Mouse (Mus musculus): Measurements from ENCODE around the gene Oaz1. TPM values are rescaled to one million over a fixed set of nuclear protein-coding genes. Genes with fewer than 3 reads are reported as not detected.

Oaz1 gene
- polyA plus RNA-seq, 1 experiment from 2014 or later, result 1,218 TPM

- Histone ChIP-seq H3K27ac (replicated peaks; ENCODE audit: low read depth, low read length) (no peak overlapping the region), H3K4me2 (ENCODE audit: low read length) (no peak overlapping the region), H3K4me3 (replicated peaks; ENCODE audit: low read depth, low read length) (no peak overlapping the region), H3K9ac (replicated peaks; ENCODE audit: low read length) (no peak overlapping the region), H3K27me3 (ENCODE audit: control insufficient read depth, insufficient read depth, low read length) (peaks cover 25% of the 10 kb centered on the region), H3K9me3 (ENCODE audit: control insufficient read depth, low read length) (no peaks in the 10 kb centered on the region), H3K36me3 (ENCODE audit: control insufficient read depth, insufficient read depth, low read length) (0 out of 2 replicates have a peak, but pooled peaks cover under 1% of the 10 kb centered on the region), H3K4me1 (ENCODE audit: control insufficient read depth, insufficient read depth, low read length) (0 out of 2 replicates have a peak, but pooled peaks cover 4% of the 10 kb centered on the region)
- WGBS, result 52% methylated on average over 7 of the region's 7 CpGs
- DNase-seq, result no peak
- ATAC-seq (ENCODE audit: low FRiP score, low TSS enrichment), result no peak
Measured at GRCm38 (mm10) chr10:80836949-80837379, 10.5 kb downstream of the Oaz1 start.

- Histone ChIP-seq H3K9me3 (ENCODE audit: control insufficient read depth, low read length) (no peaks in the 10 kb centered on the region), H3K4me3 (replicated peaks; ENCODE audit: low read depth, low read length) (no peak overlapping the region), H3K4me1 (ENCODE audit: control insufficient read depth, insufficient read depth, low read length) (0 out of 2 replicates have a peak, but pooled peaks cover 4% of the 10 kb centered on the region), H3K9ac (replicated peaks; ENCODE audit: low read length) (no peak overlapping the region), H3K36me3 (ENCODE audit: control insufficient read depth, insufficient read depth, low read length) (no peaks in the 10 kb centered on the region), H3K27me3 (ENCODE audit: control insufficient read depth, insufficient read depth, low read length) (peaks cover 32% of the 10 kb centered on the region), H3K4me2 (ENCODE audit: low read length) (no peak overlapping the region), H3K27ac (replicated peaks; ENCODE audit: low read depth, low read length) (no peak overlapping the region)
- DNase-seq (no peak), ATAC-seq (ENCODE audit: low FRiP score, low TSS enrichment) (no peak)
- WGBS, result 6% methylated on average over 2 of the region's 2 CpGs
Measured at GRCm38 (mm10) chr10:80837827-80838226, 11.4 kb downstream of the Oaz1 start.

- no peak overlapping the region for H3K4me2 ChIP-seq (ENCODE audit: low read length)
- ATAC-seq (ENCODE audit: low FRiP score, low TSS enrichment) (no peak), DNase-seq (no peak)
- peaks cover 37% of the 10 kb centered on the region for H3K27me3 ChIP-seq (ENCODE audit: control insufficient read depth, insufficient read depth, low read length)
- H3K36me3 ChIP-seq (ENCODE audit: control insufficient read depth, insufficient read depth, low read length), result no peaks in the 10 kb centered on the region
- no peak overlapping the region for H3K4me3 ChIP-seq (replicated peaks; ENCODE audit: low read depth, low read length)
- H3K9ac ChIP-seq (replicated peaks; ENCODE audit: low read length), result no peak overlapping the region
- H3K27ac ChIP-seq (replicated peaks; ENCODE audit: low read depth, low read length), result no peak overlapping the region
- H3K4me1 ChIP-seq (ENCODE audit: control insufficient read depth, insufficient read depth, low read length), result 0 out of 2 replicates have a peak, but pooled peaks cover 4% of the 10 kb centered on the region
- no peaks in the 10 kb centered on the region for H3K9me3 ChIP-seq (ENCODE audit: control insufficient read depth, low read length)
- 78% methylated on average over 2 of the region's 2 CpGs for WGBS
Measured at GRCm38 (mm10) chr10:80838346-80838912, 12.0 kb downstream of the Oaz1 start.

- DNase-seq (no peak), ATAC-seq (ENCODE audit: low FRiP score, low TSS enrichment) (no peak)
- H3K9ac ChIP-seq (replicated peaks; ENCODE audit: low read length), result 0 out of 2 replicates have a peak overlapping the region, but pooled peaks have one; percentile 20
- H3K27ac ChIP-seq (replicated peaks; ENCODE audit: low read depth, low read length), result no peak overlapping the region
- no peak overlapping the region for H3K4me2 ChIP-seq (ENCODE audit: low read length)
- H3K27me3 ChIP-seq (ENCODE audit: control insufficient read depth, insufficient read depth, low read length), result peaks cover 38% of the 10 kb centered on the region
- H3K36me3 ChIP-seq (ENCODE audit: control insufficient read depth, insufficient read depth, low read length), result no peaks in the 10 kb centered on the region
- WGBS, result 51% methylated on average over 6 of the region's 6 CpGs
- H3K9me3 ChIP-seq (ENCODE audit: control insufficient read depth, low read length), result no peaks in the 10 kb centered on the region
- H3K4me3 ChIP-seq (replicated peaks; ENCODE audit: low read depth, low read length), result no peak overlapping the region
- H3K4me1 ChIP-seq (ENCODE audit: control insufficient read depth, insufficient read depth, low read length), result 0 out of 2 replicates have a peak, but pooled peaks cover 6% of the 10 kb centered on the region
Measured at GRCm38 (mm10) chr10:80839848-80840247, 13.4 kb downstream of the Oaz1 start.

GRCm38 (mm10) chr10:80841685-80842084, 15.2 kb downstream of the Oaz1 start:
- no peak overlapping the region for H3K9ac ChIP-seq (replicated peaks; ENCODE audit: low read length)
- no peak overlapping the region for H3K4me2 ChIP-seq (ENCODE audit: low read length)
- no peaks in the 10 kb centered on the region for H3K9me3 ChIP-seq (ENCODE audit: control insufficient read depth, low read length)
- H3K27ac ChIP-seq (replicated peaks; ENCODE audit: low read depth, low read length), result no peak overlapping the region
- DNase-seq (no peak), ATAC-seq (ENCODE audit: low FRiP score, low TSS enrichment) (no peak)
- 0 out of 2 replicates have a peak, but pooled peaks cover 6% of the 10 kb centered on the region for H3K4me1 ChIP-seq (ENCODE audit: control insufficient read depth, insufficient read depth, low read length)
- no peaks in the 10 kb centered on the region for H3K36me3 ChIP-seq (ENCODE audit: control insufficient read depth, insufficient read depth, low read length)
- WGBS, result 76% methylated on average over 2 of the region's 2 CpGs
- peaks cover 30% of the 10 kb centered on the region for H3K27me3 ChIP-seq (ENCODE audit: control insufficient read depth, insufficient read depth, low read length)
- H3K4me3 ChIP-seq (replicated peaks; ENCODE audit: low read depth, low read length), result no peak overlapping the region

GRCm38 (mm10) chr10:80842334-80842733, 15.9 kb downstream of the Oaz1 start:
- 0 out of 2 replicates have a peak, but pooled peaks cover 6% of the 10 kb centered on the region for H3K4me1 ChIP-seq (ENCODE audit: control insufficient read depth, insufficient read depth, low read length)
- H3K36me3 ChIP-seq (ENCODE audit: control insufficient read depth, insufficient read depth, low read length), result no peaks in the 10 kb centered on the region
- H3K9ac ChIP-seq (replicated peaks; ENCODE audit: low read length), result no peak overlapping the region
- no peak overlapping the region for H3K4me3 ChIP-seq (replicated peaks; ENCODE audit: low read depth, low read length)
- no peaks in the 10 kb centered on the region for H3K9me3 ChIP-seq (ENCODE audit: control insufficient read depth, low read length)
- peaks cover 30% of the 10 kb centered on the region for H3K27me3 ChIP-seq (ENCODE audit: control insufficient read depth, insufficient read depth, low read length)
- ATAC-seq (ENCODE audit: low FRiP score, low TSS enrichment) (no peak), DNase-seq (no peak)
- WGBS, result 82% methylated on average over 15 of the region's 15 CpGs
- no peak overlapping the region for H3K27ac ChIP-seq (replicated peaks; ENCODE audit: low read depth, low read length)
- H3K4me2 ChIP-seq (ENCODE audit: low read length), result no peak overlapping the region

- H3K9me3 ChIP-seq (ENCODE audit: control insufficient read depth, low read length), result no peaks in the 10 kb centered on the region
- H3K4me3 ChIP-seq (replicated peaks; ENCODE audit: low read depth, low read length), result peak overlapping the region; percentile 48
- no peak overlapping the region for H3K27ac ChIP-seq (replicated peaks; ENCODE audit: low read depth, low read length)
- WGBS, result 9% methylated on average over 32 of the region's 32 CpGs
- peak; percentile 21; the same call in 1 of the 2 replicates for ATAC-seq (ENCODE audit: low FRiP score, low TSS enrichment)
- H3K4me2 ChIP-seq (ENCODE audit: low read length), result peak overlapping the region; percentile 73
- H3K4me1 ChIP-seq (ENCODE audit: control insufficient read depth, insufficient read depth, low read length), result 0 out of 2 replicates have a peak, but pooled peaks cover 6% of the 10 kb centered on the region
- no peaks in the 10 kb centered on the region for H3K36me3 ChIP-seq (ENCODE audit: control insufficient read depth, insufficient read depth, low read length)
- peak overlapping the region; percentile 56 for H3K9ac ChIP-seq (replicated peaks; ENCODE audit: low read length)
- DNase-seq, result peak; percentile 13
- H3K27me3 ChIP-seq (ENCODE audit: control insufficient read depth, insufficient read depth, low read length), result peaks cover 30% of the 10 kb centered on the region
Measured at GRCm38 (mm10) chr10:80843087-80843930, 16.9 kb downstream of the Oaz1 start.

- Histone ChIP-seq H3K4me3 (replicated peaks; ENCODE audit: low read depth, low read length) (peak within 1 kb of the TSS; percentile 48), H3K36me3 (ENCODE audit: control insufficient read depth, insufficient read depth, low read length) (no peaks in the 10 kb centered on the region), H3K4me2 (ENCODE audit: low read length) (peak within 1 kb of the TSS; percentile 73), H3K9ac (replicated peaks; ENCODE audit: low read length) (peak within 1 kb of the TSS; percentile 56), H3K27me3 (ENCODE audit: control insufficient read depth, insufficient read depth, low read length) (peaks cover 30% of the 10 kb centered on the region), H3K4me1 (ENCODE audit: control insufficient read depth, insufficient read depth, low read length) (0 out of 2 replicates have a peak, but pooled peaks cover 6% of the 10 kb centered on the region), H3K9me3 (ENCODE audit: control insufficient read depth, low read length) (no peaks in the 10 kb centered on the region), H3K27ac (replicated peaks; ENCODE audit: low read depth, low read length) (no peak within 1 kb of the TSS)
- peak; percentile 11; the same call in 1 of the 2 replicates for ATAC-seq (ENCODE audit: low FRiP score, low TSS enrichment)
- DNase-seq, result peak; percentile 79
- WGBS, result 4% methylated on average over 50 of the region's 51 CpGs
Measured at GRCm38 (mm10) chr10:80843931-80844547, 17.6 kb downstream of the Oaz1 start, which contains the start of gene Lingo3. Gene Lingo3, minus strand, starts transcription at chr10:80844039.

Data from midbrain, embryonic 14.5 days (tissue).